Mouse (Mus musculus): ENCODE measurements around the gene Cebpe. TPM values are rescaled to one million over a fixed set of nuclear protein-coding genes. Genes with fewer than 3 reads are reported as not detected.

The Cebpe gene
- total and polyA plus RNA-seq, 3 experiments: 0.08 TPM; not detected in 2

DNA sequence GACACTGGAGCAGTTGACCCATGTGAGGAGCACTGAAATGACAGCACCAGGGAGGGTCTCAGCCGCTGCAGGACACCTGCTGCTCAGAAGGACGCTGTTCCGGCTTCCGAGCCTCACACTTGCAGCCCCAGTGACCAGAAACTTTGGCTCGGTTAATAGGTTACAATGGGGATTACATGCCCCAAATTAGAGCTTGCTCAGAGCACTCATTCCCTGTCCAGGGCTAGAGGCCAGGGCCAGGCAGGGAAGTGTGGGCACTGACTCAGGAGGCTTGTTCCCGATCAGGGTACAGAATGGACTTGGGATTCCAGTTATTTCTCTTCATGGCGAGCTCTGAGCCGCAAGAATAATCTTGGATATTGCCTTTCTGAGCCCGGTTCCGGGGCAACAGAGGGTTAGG lies 25.7 kb upstream of the Cebpe start:
- no peak overlapping the region for H3K9ac ChIP-seq (ENCODE audit: low read depth, low read length)
- H3K4me1 ChIP-seq (ENCODE audit: control insufficient read depth, insufficient read depth, low read length): no peaks in the 10 kb centered on the region
- DNase-seq: no peak
- no peak for TF ChIP-seq EP300 (IDR thresholded peaks at IDR 0.05; ENCODE audit: insufficient read depth, low read depth, low read length)
- TF ChIP-seq POLR2A (IDR thresholded peaks at IDR 0.05; ENCODE audit: insufficient read depth, low read depth, low read length): no peak
- no peak for TF ChIP-seq CTCF (IDR thresholded peaks at IDR 0.05)
- no peaks in the 10 kb centered on the region for H3K79me2 ChIP-seq (replicated peaks; ENCODE audit: control insufficient read depth, insufficient read depth, low read length)
- no peak overlapping the region for H3K4me3 ChIP-seq
- 88% methylated on average over 10 of the region's 10 CpGs for WGBS
- no peaks in the 10 kb centered on the region for H3K36me3 ChIP-seq (ENCODE audit: control insufficient read depth, insufficient read depth, low read length)
- H3K27ac ChIP-seq: no peak overlapping the region
- intact Hi-C loops (cut with DNase I): no loop called here
- no peaks in the 10 kb centered on the region for H3K27me3 ChIP-seq (ENCODE audit: control insufficient read depth, insufficient read depth, low read length)

DNA sequence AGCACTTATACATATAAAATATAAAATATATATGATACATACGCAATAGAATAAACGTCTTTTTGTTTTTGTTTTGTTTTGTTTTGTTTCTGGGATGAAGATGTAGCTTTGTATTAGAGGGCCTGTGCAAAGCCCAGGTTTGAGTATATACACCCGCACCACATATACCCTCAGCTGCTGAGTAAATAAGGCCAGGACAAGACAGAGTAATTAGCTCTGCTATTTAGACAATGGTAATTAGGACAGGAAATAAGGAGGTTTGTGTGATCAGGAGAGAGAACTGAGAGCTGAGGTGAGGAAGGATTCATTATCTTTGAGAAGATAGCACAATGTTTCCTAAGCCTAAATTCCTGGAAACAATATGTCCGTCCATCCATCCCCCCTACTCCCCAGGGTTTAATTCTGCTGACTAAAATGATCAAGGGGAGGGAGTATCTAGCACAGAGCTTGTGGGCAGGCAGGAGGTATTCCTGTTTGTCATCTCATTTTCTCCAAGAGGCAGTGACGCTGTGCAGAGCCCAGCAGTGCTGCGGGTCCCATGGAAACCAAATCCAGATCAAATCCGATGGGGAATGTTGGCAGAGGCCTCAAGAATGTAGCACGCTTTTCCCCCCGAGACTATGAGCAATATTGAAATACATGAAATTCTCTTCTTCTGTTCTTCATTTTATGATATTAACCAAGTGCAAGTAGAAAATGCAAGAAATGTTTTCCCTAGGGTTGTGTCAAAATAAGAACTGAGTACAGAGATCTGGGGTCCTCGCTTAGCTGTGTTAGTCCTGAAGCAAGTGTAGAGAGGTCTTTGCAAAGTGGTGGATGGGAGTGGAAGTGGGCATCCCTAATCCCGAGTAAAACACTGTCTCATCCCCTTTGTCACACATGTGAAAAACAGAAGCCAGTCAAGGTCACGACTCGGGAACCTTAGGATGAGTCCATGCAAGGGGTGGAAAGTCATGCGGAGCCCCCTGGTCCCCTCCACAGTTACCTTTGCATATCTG lies 24.9 kb upstream of the Cebpe start:
- Histone ChIP-seq H3K9ac (ENCODE audit: low read depth, low read length) (no peak overlapping the region), H3K4me1 (ENCODE audit: control insufficient read depth, insufficient read depth, low read length) (no peaks in the 10 kb centered on the region), H3K4me3 (no peak overlapping the region), H3K27ac (no peak overlapping the region), H3K36me3 (ENCODE audit: control insufficient read depth, insufficient read depth, low read length) (no peaks in the 10 kb centered on the region), H3K79me2 (replicated peaks; ENCODE audit: control insufficient read depth, insufficient read depth, low read length) (no peaks in the 10 kb centered on the region), H3K27me3 (ENCODE audit: control insufficient read depth, insufficient read depth, low read length) (no peaks in the 10 kb centered on the region)
- no peak for DNase-seq
- 58% methylated on average over 14 of the region's 14 CpGs for WGBS
- intact Hi-C loops (cut with DNase I): no loop called here
- TF ChIP-seq EP300 (IDR thresholded peaks at IDR 0.05; ENCODE audit: insufficient read depth, low read depth, low read length) (no peak), POLR2A (IDR thresholded peaks at IDR 0.05; ENCODE audit: insufficient read depth, low read depth, low read length) (no peak), CTCF (IDR thresholded peaks at IDR 0.05) (no peak)

DNA sequence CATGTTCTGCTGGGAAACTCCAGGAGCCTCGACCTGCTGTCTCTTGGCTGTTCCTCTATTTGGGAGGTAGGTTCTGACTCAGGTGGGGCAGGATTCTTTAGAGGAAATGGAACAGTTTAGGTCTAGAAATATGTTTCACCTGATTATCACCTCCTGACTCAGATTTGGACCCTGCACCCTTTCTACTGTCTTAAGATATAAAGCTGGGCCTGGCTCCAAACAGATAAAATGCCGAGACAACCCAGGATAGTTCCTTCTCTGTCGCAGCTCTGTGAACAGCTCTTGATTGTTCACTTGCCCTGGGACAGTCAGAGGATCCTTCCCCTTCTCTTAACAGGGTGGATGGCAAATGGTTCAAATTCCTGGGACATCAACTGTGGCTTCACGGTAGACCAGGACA lies 23.2 kb upstream of the Cebpe start:
- Histone ChIP-seq H3K79me2 (replicated peaks; ENCODE audit: control insufficient read depth, insufficient read depth, low read length) (no peaks in the 10 kb centered on the region), H3K27ac (no peak overlapping the region), H3K4me3 (no peak overlapping the region), H3K9ac (ENCODE audit: low read depth, low read length) (no peak overlapping the region), H3K4me1 (ENCODE audit: control insufficient read depth, insufficient read depth, low read length) (no peaks in the 10 kb centered on the region), H3K27me3 (ENCODE audit: control insufficient read depth, insufficient read depth, low read length) (no peaks in the 10 kb centered on the region), H3K36me3 (ENCODE audit: control insufficient read depth, insufficient read depth, low read length) (no peaks in the 10 kb centered on the region)
- intact Hi-C loops (cut with DNase I): no loop called here
- 41% methylated on average over 4 of the region's 4 CpGs for WGBS
- no peak for DNase-seq
- TF ChIP-seq EP300 (IDR thresholded peaks at IDR 0.05; ENCODE audit: insufficient read depth, low read depth, low read length) (no peak), POLR2A (IDR thresholded peaks at IDR 0.05; ENCODE audit: insufficient read depth, low read depth, low read length) (no peak), CTCF (IDR thresholded peaks at IDR 0.05) (no peak)

DNA sequence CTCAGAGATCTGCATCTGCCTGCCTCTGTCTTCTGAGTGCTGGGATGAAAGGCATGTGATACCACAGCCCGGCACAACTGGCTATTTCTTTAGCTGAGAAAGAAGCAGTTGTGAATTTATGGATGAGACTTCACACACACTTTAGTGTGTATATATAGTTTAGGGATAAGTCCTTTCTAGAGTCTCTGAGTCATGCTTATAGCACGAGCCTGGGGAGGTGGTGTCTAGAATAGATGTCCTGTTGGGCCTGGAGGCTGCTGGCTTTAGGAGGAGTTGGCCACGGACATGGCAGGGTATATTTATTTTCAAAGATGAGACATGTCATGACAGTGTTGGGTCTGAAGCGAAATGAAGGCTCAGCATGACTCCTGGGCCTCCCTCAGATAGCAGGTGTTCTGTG lies 22.0 kb upstream of the Cebpe start:
- intact Hi-C loops (cut with DNase I): no loop called here
- Histone ChIP-seq H3K79me2 (replicated peaks; ENCODE audit: control insufficient read depth, insufficient read depth, low read length) (no peaks in the 10 kb centered on the region), H3K27ac (no peak overlapping the region), H3K4me1 (ENCODE audit: control insufficient read depth, insufficient read depth, low read length) (no peaks in the 10 kb centered on the region), H3K9ac (ENCODE audit: low read depth, low read length) (no peak overlapping the region), H3K27me3 (ENCODE audit: control insufficient read depth, insufficient read depth, low read length) (no peaks in the 10 kb centered on the region), H3K36me3 (ENCODE audit: control insufficient read depth, insufficient read depth, low read length) (no peaks in the 10 kb centered on the region), H3K4me3 (no peak overlapping the region)
- 77% methylated on average over 4 of the region's 4 CpGs for WGBS
- no peak for DNase-seq
- no peak for TF ChIP-seq EP300 (IDR thresholded peaks at IDR 0.05; ENCODE audit: insufficient read depth, low read depth, low read length)
- no peak for TF ChIP-seq POLR2A (IDR thresholded peaks at IDR 0.05; ENCODE audit: insufficient read depth, low read depth, low read length)
- no peak for TF ChIP-seq CTCF (IDR thresholded peaks at IDR 0.05)

DNA sequence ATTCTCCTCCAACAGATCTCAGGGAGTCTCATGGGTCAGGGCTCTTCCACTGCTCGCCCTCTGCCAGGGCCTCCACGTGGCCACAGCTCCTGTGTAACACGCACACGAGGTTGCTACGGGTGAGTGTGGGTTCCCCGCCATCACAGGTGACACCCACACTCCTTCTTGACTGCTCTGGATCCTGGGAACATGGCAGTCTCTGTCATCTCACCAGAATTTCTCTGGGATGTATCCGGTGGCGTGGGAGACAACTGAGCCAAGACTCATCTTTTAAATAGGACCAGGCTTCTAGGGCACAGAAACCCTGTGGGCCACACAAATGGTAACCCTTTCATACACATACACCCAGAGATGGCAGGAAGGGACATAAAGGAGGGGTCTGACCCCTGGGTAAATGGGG lies 20.2 kb upstream of the Cebpe start:
- no peak for TF ChIP-seq CTCF (IDR thresholded peaks at IDR 0.05)
- no peak for TF ChIP-seq EP300 (IDR thresholded peaks at IDR 0.05; ENCODE audit: insufficient read depth, low read depth, low read length)
- TF ChIP-seq POLR2A (IDR thresholded peaks at IDR 0.05; ENCODE audit: insufficient read depth, low read depth, low read length): no peak
- H3K9ac ChIP-seq (ENCODE audit: low read depth, low read length): no peak overlapping the region
- 86% methylated on average over 8 of the region's 8 CpGs for WGBS
- H3K4me1 ChIP-seq (ENCODE audit: control insufficient read depth, insufficient read depth, low read length): no peaks in the 10 kb centered on the region
- H3K27ac ChIP-seq: no peak overlapping the region
- H3K27me3 ChIP-seq (ENCODE audit: control insufficient read depth, insufficient read depth, low read length): no peaks in the 10 kb centered on the region
- DNase-seq: no peak
- intact Hi-C loops (cut with DNase I): no loop called here
- H3K36me3 ChIP-seq (ENCODE audit: control insufficient read depth, insufficient read depth, low read length): no peaks in the 10 kb centered on the region
- H3K79me2 ChIP-seq (replicated peaks; ENCODE audit: control insufficient read depth, insufficient read depth, low read length): no peaks in the 10 kb centered on the region
- no peak overlapping the region for H3K4me3 ChIP-seq

DNA sequence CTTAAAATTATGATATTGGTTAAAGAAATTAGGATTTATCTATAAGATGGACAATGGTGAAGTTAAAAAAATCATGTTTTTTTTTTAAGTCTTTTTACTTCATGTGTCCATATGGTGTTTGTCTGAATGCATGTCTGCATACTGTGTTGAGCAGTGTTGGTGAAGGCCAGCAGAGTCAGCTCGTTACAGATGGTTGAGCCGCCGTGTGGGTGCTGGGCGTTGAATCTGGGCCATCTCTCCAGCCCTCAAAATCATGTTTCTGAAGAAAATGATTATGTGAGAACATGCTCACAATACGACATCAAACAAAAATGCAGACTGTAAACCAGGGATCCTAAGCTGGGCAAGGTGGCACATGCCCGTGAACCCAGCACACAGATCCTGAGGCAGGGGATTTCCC lies 18.3 kb upstream of the Cebpe start:
- Histone ChIP-seq H3K4me3 (no peak overlapping the region), H3K27me3 (ENCODE audit: control insufficient read depth, insufficient read depth, low read length) (no peaks in the 10 kb centered on the region), H3K4me1 (ENCODE audit: control insufficient read depth, insufficient read depth, low read length) (no peaks in the 10 kb centered on the region), H3K9ac (ENCODE audit: low read depth, low read length) (no peak overlapping the region), H3K27ac (no peak overlapping the region), H3K36me3 (ENCODE audit: control insufficient read depth, insufficient read depth, low read length) (no peaks in the 10 kb centered on the region), H3K79me2 (replicated peaks; ENCODE audit: control insufficient read depth, insufficient read depth, low read length) (no peaks in the 10 kb centered on the region)
- intact Hi-C loops (cut with DNase I): no loop called here
- TF ChIP-seq CTCF (IDR thresholded peaks at IDR 0.05): no peak
- TF ChIP-seq EP300 (IDR thresholded peaks at IDR 0.05; ENCODE audit: insufficient read depth, low read depth, low read length): no peak
- no peak for TF ChIP-seq POLR2A (IDR thresholded peaks at IDR 0.05; ENCODE audit: insufficient read depth, low read depth, low read length)
- 87% methylated on average over 6 of the region's 6 CpGs for WGBS
- DNase-seq: no peak

Data from heart, adult 2 months (tissue).